Mouse (Mus musculus) layer of hippocampus, postnatal 14 days (tissue): ENCODE measurements around the gene Myh6. TPM values are rescaled to one million over a fixed set of nuclear protein-coding genes. Genes with fewer than 3 reads are reported as not detected.
"Not testable (repeated sequence)": the region's sequence is repeated elsewhere in the genome, so short reads cannot be mapped to it uniquely, and the experiment has no call there.

Source experiments
- DNase-seq, 2 experiments: peaks; one replicate each; pipeline ENCODE4 v3.0.0; 2021 to 2022; ENCODE audit warnings: low spot score in 2 of 2, mixed read lengths in 1 of 2
- total RNA-seq, 2 experiments: library from RNA; stranded (reverse); gene quantifications; 2 replicates each; pipeline ENCODE4 v1.2.3; 2021

Myh6 gene
- total RNA-seq, 2 experiments from 2014 or later: 2.0 to 2.8 TPM

GRCm38 (mm10) chr14:54995457-54996138, 28.9 kb upstream of the Myh6 start:
- DNase-seq: peak; percentile 56 to 60

GRCm38 (mm10) chr14:54994869-54995186, 28.1 kb upstream of the Myh6 start:
- DNase-seq: no peak

GRCm38 (mm10) chr14:54994136-54994868, 27.6 kb upstream of the Myh6 start, which contains the start of gene Myh7:
TSS of gene Myh7 (minus strand) at chr14:54994626.
- DNase-seq: no peak

GRCm38 (mm10) chr14:54993636-54994035, 26.9 kb upstream of the Myh6 start:
- no peak for DNase-seq

GRCm38 (mm10) chr14:54992196-54992595, 25.5 kb upstream of the Myh6 start:
- no peak for DNase-seq

GRCm38 (mm10) chr14:54989886-54990441, 23.2 kb upstream of the Myh6 start:
- DNase-seq: no peak

- no peak for DNase-seq
Observed at GRCm38 (mm10) chr14:54988882-54989281, 22.2 kb upstream of the Myh6 start.

GRCm38 (mm10) chr14:54988350-54988874, 21.7 kb upstream of the Myh6 start:
- not testable (repeated sequence) for DNase-seq

GRCm38 (mm10) chr14:54981934-54982333, 15.2 kb upstream of the Myh6 start:
- no peak for DNase-seq

GRCm38 (mm10) chr14:54978664-54979063, 11.9 kb upstream of the Myh6 start:
- DNase-seq: no peak

GRCm38 (mm10) chr14:54976633-54977032, 9.9 kb upstream of the Myh6 start, which contains the start of gene Gm17428:
TSS of gene Gm17428 (plus strand) at chr14:54976933.
- no peak for DNase-seq

- DNase-seq: peak in 1 of 2 experiments; percentile 43
Observed at GRCm38 (mm10) chr14:54974068-54974791, 7.5 kb upstream of the Myh6 start.

- DNase-seq: not testable (repeated sequence)
Observed at GRCm38 (mm10) chr14:54972786-54973185, 6.1 kb upstream of the Myh6 start.

GRCm38 (mm10) chr14:54968344-54968743, 1.6 kb upstream of the Myh6 start:
- DNase-seq: no peak

GRCm38 (mm10) chr14:54967874-54968273, 1.1 kb upstream of the Myh6 start:
- DNase-seq: no peak

- DNase-seq: no peak
Observed at GRCm38 (mm10) chr14:54965631-54966030, 1.1 kb downstream of the Myh6 start.

GRCm38 (mm10) chr14:54965044-54965443, 1.7 kb downstream of the Myh6 start:
- no peak for DNase-seq

GRCm38 (mm10) chr14:54963727-54964126, 3.0 kb downstream of the Myh6 start:
- DNase-seq: no peak

- DNase-seq: no peak
Observed at GRCm38 (mm10) chr14:54962714-54963113, 4.0 kb downstream of the Myh6 start.

GRCm38 (mm10) chr14:54961487-54961886, 5.2 kb downstream of the Myh6 start:
- no peak for DNase-seq

- DNase-seq: peak; percentile 38 to 66
Observed at GRCm38 (mm10) chr14:54960769-54961168, 6.0 kb downstream of the Myh6 start.
